Mouse (Mus musculus) ovary, adult 18-20 months (tissue): ENCODE data around the gene Ssbp3.
A peak's percentile ranks its signal among the peaks of the same experiment; 100 is the strongest.

Source experiments
- DNase-seq: peaks from one replicate; pipeline ENCODE4 v3.0.0; 2022; ENCODE audit warnings: low spot score, mixed read lengths

The Ssbp3 gene

GRCm38 (mm10) chr4:107011325-107012004 is 101.0 kb downstream of the Ssbp3 start:
- DNase-seq: no peak

- no peak for DNase-seq
These were observed 101.5 kb downstream of the Ssbp3 start for GRCm38 (mm10) chr4:107012005-107012478.

- DNase-seq: no peak
These were observed 102.1 kb downstream of the Ssbp3 start for GRCm38 (mm10) chr4:107012574-107012973.

- no peak for DNase-seq
These were observed 102.8 kb downstream of the Ssbp3 start for GRCm38 (mm10) chr4:107013119-107013816.

- DNase-seq: no peak
These were observed 103.3 kb downstream of the Ssbp3 start for GRCm38 (mm10) chr4:107013817-107014260.

- DNase-seq: no peak
These were observed 105.5 kb downstream of the Ssbp3 start for GRCm38 (mm10) chr4:107015971-107016511.

GRCm38 (mm10) chr4:107017257-107017656 is 106.8 kb downstream of the Ssbp3 start:
- no peak for DNase-seq

GRCm38 (mm10) chr4:107018521-107018920 is 108.0 kb downstream of the Ssbp3 start:
- no peak for DNase-seq

GRCm38 (mm10) chr4:107019027-107019426 is 108.5 kb downstream of the Ssbp3 start:
- DNase-seq: no peak

GRCm38 (mm10) chr4:107020287-107021000 is 109.9 kb downstream of the Ssbp3 start:
- DNase-seq: no peak

GRCm38 (mm10) chr4:107021464-107021863 is 111.0 kb downstream of the Ssbp3 start:
- no peak for DNase-seq

- no peak for DNase-seq
These were observed 114.4 kb downstream of the Ssbp3 start for GRCm38 (mm10) chr4:107024899-107025298.

- DNase-seq: no peak
These were observed 114.9 kb downstream of the Ssbp3 start for GRCm38 (mm10) chr4:107025369-107025768.

GRCm38 (mm10) chr4:107026451-107026850 is 116.0 kb downstream of the Ssbp3 start:
- peak; percentile 29 for DNase-seq

- no peak for DNase-seq
These were observed 125.2 kb downstream of the Ssbp3 start for GRCm38 (mm10) chr4:107035689-107036088.

GRCm38 (mm10) chr4:107036985-107037384 is 126.5 kb downstream of the Ssbp3 start:
- no peak for DNase-seq

- DNase-seq: no peak
These were observed 127.8 kb downstream of the Ssbp3 start for GRCm38 (mm10) chr4:107038303-107038702.

- DNase-seq: no peak
These were observed 128.8 kb downstream of the Ssbp3 start for GRCm38 (mm10) chr4:107039270-107039669.

- no peak for DNase-seq
These were observed 131.8 kb downstream of the Ssbp3 start for GRCm38 (mm10) chr4:107042304-107042703.

- DNase-seq: no peak
These were observed 134.7 kb downstream of the Ssbp3 start for GRCm38 (mm10) chr4:107045188-107045587.

- no peak for DNase-seq
These were observed 137.3 kb downstream of the Ssbp3 start for GRCm38 (mm10) chr4:107047806-107048205.

GRCm38 (mm10) chr4:107048568-107049162 is 138.2 kb downstream of the Ssbp3 start:
- peak; percentile 67 for DNase-seq
